Comparison of ENCODE assay signal across 17 mouse cellular contexts in the genomic region with DNA sequence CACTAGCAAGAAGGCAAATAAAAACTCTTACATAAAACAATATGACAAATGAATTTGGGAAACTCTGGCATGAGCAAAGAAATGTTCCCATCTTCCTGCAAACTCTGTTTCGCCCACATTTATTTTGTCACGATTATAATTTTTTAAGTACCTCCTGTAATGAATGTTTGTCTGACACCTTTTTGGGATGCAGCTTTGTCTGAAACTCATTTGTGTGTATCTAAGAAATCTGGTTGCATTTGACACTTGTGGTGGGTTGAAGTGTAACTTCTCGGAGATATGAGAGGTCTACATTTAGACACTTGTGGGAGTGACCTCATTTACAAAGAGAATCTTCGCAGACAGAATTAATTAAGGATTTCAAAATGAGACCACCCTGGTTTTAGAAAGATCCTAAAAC.
"Had no signal": no experiment of that assay in that cellular context is flagged by ENCODE, and none has a peak within 500 bp of the region (broad histone marks: within the 10 kb centered on the region; RNA-seq: fewer than 3 reads in every experiment).

No protein-coding gene starts in this region.

- H3K36me3 ChIP-seq: lung, embryonic 15.5 days; midbrain, embryonic 13.5 days; midbrain, embryonic 15.5 days; neural tube, embryonic 12.5 days; stomach, embryonic 15.5 days had no signal

- DNase-seq: liver, postnatal 0 days; lung, adult 2 months; lung, postnatal 14 days; lung, postnatal 36 days; right cerebral cortex, postnatal 25 days; thymus, adult 18-20 months; thymus, postnatal 14 days; thymus, postnatal 36 days had no signal

- H3K4me1 ChIP-seq: lung, embryonic 15.5 days; megakaryocyte, embryonic 14.5 days; midbrain, embryonic 13.5 days; midbrain, embryonic 15.5 days; neural tube, embryonic 12.5 days; stomach, embryonic 15.5 days had no signal

- H3K27me3 ChIP-seq: lung, embryonic 15.5 days; megakaryocyte, embryonic 14.5 days; midbrain, embryonic 13.5 days; midbrain, embryonic 15.5 days; neural tube, embryonic 12.5 days; stomach, embryonic 15.5 days had no signal

- ATAC-seq: liver, postnatal 0 days; lung, postnatal 0 days; midbrain, embryonic 13.5 days; midbrain, embryonic 15.5 days had no signal

- H3K9me3 ChIP-seq: lung, embryonic 15.5 days; midbrain, embryonic 13.5 days; midbrain, embryonic 15.5 days; neural tube, embryonic 12.5 days; stomach, embryonic 15.5 days had no signal

- H3K27ac ChIP-seq: lung, embryonic 15.5 days; macrophage; midbrain, embryonic 13.5 days; midbrain, embryonic 15.5 days; neural tube, embryonic 12.5 days; stomach, embryonic 15.5 days; stomach, postnatal 0 days had no signal

- H3K4me3 ChIP-seq: lung, embryonic 15.5 days; megakaryocyte, embryonic 14.5 days; midbrain, embryonic 13.5 days; midbrain, embryonic 15.5 days; neural tube, embryonic 12.5 days; stomach, embryonic 15.5 days had no signal
